Mouse (Mus musculus): ENCODE data around the gene Mia3. TPM values are rescaled to one million over a fixed set of nuclear protein-coding genes. Genes with fewer than 3 reads are reported as not detected.
"Not testable (repeated sequence)": the region's sequence is repeated elsewhere in the genome, so short reads cannot be mapped to it uniquely, and the experiment has no call there.

Gene Mia3
- total RNA-seq, 2 experiments from 2014 or later, result 232 to 244 TPM

GRCm38 (mm10) chr1:183345817-183346195 lies 23.5 kb downstream of the Mia3 start:
- DNase-seq (ENCODE audit: low spot score in 2 of 2), result no peak

- DNase-seq (ENCODE audit: low spot score in 2 of 2), result peak; percentile 82 to 91
These were observed 24.2 kb downstream of the Mia3 start for GRCm38 (mm10) chr1:183344886-183345816.

GRCm38 (mm10) chr1:183342902-183343301 lies 26.5 kb downstream of the Mia3 start:
- not testable (repeated sequence) for DNase-seq (ENCODE audit: low spot score in 2 of 2)

GRCm38 (mm10) chr1:183327171-183327570 lies 42.2 kb downstream of the Mia3 start:
- DNase-seq (ENCODE audit: low spot score in 2 of 2), result no peak

GRCm38 (mm10) chr1:183324433-183324832 lies 44.9 kb downstream of the Mia3 start:
- no peak for DNase-seq (ENCODE audit: low spot score in 2 of 2)

- no peak for DNase-seq (ENCODE audit: low spot score in 2 of 2)
These were observed 45.4 kb downstream of the Mia3 start for GRCm38 (mm10) chr1:183323923-183324322.

- not testable (repeated sequence) for DNase-seq (ENCODE audit: low spot score in 2 of 2)
These were observed 46.9 kb downstream of the Mia3 start for GRCm38 (mm10) chr1:183322496-183322895.

- no peak for DNase-seq (ENCODE audit: low spot score in 2 of 2)
These were observed 48.6 kb downstream of the Mia3 start for GRCm38 (mm10) chr1:183320708-183321107.

- DNase-seq (ENCODE audit: low spot score in 2 of 2), result no peak
These were observed 53.6 kb downstream of the Mia3 start for GRCm38 (mm10) chr1:183315783-183316182.

GRCm38 (mm10) chr1:183312076-183312475 lies 57.3 kb downstream of the Mia3 start:
- DNase-seq (ENCODE audit: low spot score in 2 of 2), result no peak

- not testable (repeated sequence) for DNase-seq (ENCODE audit: low spot score in 2 of 2)
These were observed 59.8 kb downstream of the Mia3 start for GRCm38 (mm10) chr1:183309601-183310000.

GRCm38 (mm10) chr1:183308476-183308875 lies 60.9 kb downstream of the Mia3 start:
- DNase-seq (ENCODE audit: low spot score in 2 of 2), result no peak

- DNase-seq (ENCODE audit: low spot score in 2 of 2), result no peak
These were observed 61.8 kb downstream of the Mia3 start for GRCm38 (mm10) chr1:183307555-183307954.

- DNase-seq (ENCODE audit: low spot score in 2 of 2), result peak; percentile 99
These were observed 70.2 kb downstream of the Mia3 start for GRCm38 (mm10) chr1:183299161-183299560.

GRCm38 (mm10) chr1:183297886-183298489 lies 71.4 kb downstream of the Mia3 start:
- peak; percentile 25 to 32 for DNase-seq (ENCODE audit: low spot score in 2 of 2)

- DNase-seq (ENCODE audit: low spot score in 2 of 2), result peak in 1 of 2 experiments; percentile 28
These were observed 71.9 kb downstream of the Mia3 start for GRCm38 (mm10) chr1:183297473-183297885.

- peak; percentile 93 to 96 for DNase-seq (ENCODE audit: low spot score in 2 of 2)
These were observed 72.4 kb downstream of the Mia3 start, which contains the start of gene Brox for GRCm38 (mm10) chr1:183296877-183297383. Gene Brox (minus strand): TSS chr1:183297269.

- no peak for DNase-seq (ENCODE audit: low spot score in 2 of 2)
These were observed 72.9 kb downstream of the Mia3 start, which contains the start of gene Aida for GRCm38 (mm10) chr1:183296465-183296864. Gene Aida (plus strand): TSS chr1:183296590.

- no peak for DNase-seq (ENCODE audit: low spot score in 2 of 2)
These were observed 79.8 kb downstream of the Mia3 start for GRCm38 (mm10) chr1:183289576-183289975.

GRCm38 (mm10) chr1:183288351-183288750 lies 81.0 kb downstream of the Mia3 start:
- DNase-seq (ENCODE audit: low spot score in 2 of 2), result no peak
